Mouse (Mus musculus) myocyte (in vitro differentiated cells): ENCODE measurements at regions not wholly inside any gene's neighbourhood (a gene's known extent, or its start where the extent isn't known, plus 50 kb on each side); places are given as distances from the start of the nearest gene placed in this dataset.
A peak's percentile ranks its signal among the peaks of the same experiment; 100 is the strongest.

ENCODE experiments used
- H3K27me3 ChIP-seq: one replicate; pipeline ENCODE4 v1.6.1; 2011; ENCODE audit not compliant: control insufficient read depth, insufficient read depth, insufficient read length
- H3K36me3 ChIP-seq: one replicate; pipeline ENCODE4 v1.6.1; 2011; ENCODE audit not compliant: control insufficient read depth, insufficient read depth
- H3K4me2 ChIP-seq: one replicate; pipeline ENCODE4 v1.6.1; 2011; ENCODE audit warnings: low read depth, control low read depth
- H3K4me3 ChIP-seq: one replicate; pipeline ENCODE4 v1.5.1; 2011; ENCODE audit warnings: mild to moderate bottlenecking, control low read depth, moderate library complexity
- H3K79me2 ChIP-seq: one replicate; pipeline ENCODE4 v1.6.1; 2011; ENCODE audit not compliant: control insufficient read depth, insufficient read depth
- H3ac ChIP-seq: one replicate; pipeline ENCODE4 v1.6.1; 2011; ENCODE audit not compliant: control insufficient read depth, insufficient read length
- CEBPB ChIP-seq: IDR thresholded peaks from 2 replicates; pipeline ENCODE4 v1.6.1; 2011; ENCODE audit warnings: mild to moderate bottlenecking, moderate library complexity; ENCODE audit not compliant: poor library complexity, insufficient read depth, severe bottlenecking
- E2F4 ChIP-seq: IDR thresholded peaks from one replicate; pipeline ENCODE4 v1.6.1; 2011; ENCODE audit warnings: mild to moderate bottlenecking, control low read depth, moderate library complexity; ENCODE audit not compliant: insufficient read depth
- MAX ChIP-seq: IDR thresholded peaks from one replicate; pipeline ENCODE4 v1.6.1; 2011; ENCODE audit warnings: low read depth, mild to moderate bottlenecking, control low read depth
- MYOD1 ChIP-seq, 3 experiments: IDR thresholded peaks; one replicate each; pipeline ENCODE4 v1.6.1; 2011; ENCODE audit warnings: control low read depth in 2 of 3, low read depth in 2 of 3, mild to moderate bottlenecking in 2 of 3, moderate library complexity in 1 of 3; ENCODE audit not compliant: insufficient read length in 2 of 3, control insufficient read depth in 1 of 3
- MYOG ChIP-seq, 3 experiments: IDR thresholded peaks; one replicate each; pipeline ENCODE4 v1.6.1; 2011; ENCODE audit warnings: control low read depth in 2 of 3, low read depth in 2 of 3, mild to moderate bottlenecking in 2 of 3; ENCODE audit not compliant: insufficient read length in 2 of 3, control insufficient read depth in 1 of 3, insufficient read depth in 1 of 3
- POLR2A ChIP-seq: IDR thresholded peaks from one replicate; pipeline ENCODE4 v1.6.1; 2011; ENCODE audit warnings: low read depth, mild to moderate bottlenecking, control low read depth, moderate library complexity; ENCODE audit not compliant: insufficient read length
- POLR2AphosphoS2 ChIP-seq: IDR thresholded peaks from one replicate; pipeline ENCODE4 v1.6.1; 2011; ENCODE audit warnings: low read depth, control low read depth; ENCODE audit not compliant: insufficient read length
- REST ChIP-seq: IDR thresholded peaks from one replicate; pipeline ENCODE4 v1.6.1; 2011; ENCODE audit warnings: mild to moderate bottlenecking, control low read depth, moderate library complexity; ENCODE audit not compliant: insufficient read depth, insufficient read length
- SRF ChIP-seq: IDR thresholded peaks from one replicate; pipeline ENCODE4 v1.6.1; 2011; ENCODE audit warnings: low read depth; ENCODE audit not compliant: control insufficient read depth, insufficient read length
- TCF12 ChIP-seq: IDR thresholded peaks from one replicate; pipeline ENCODE4 v1.6.1; 2011; ENCODE audit warnings: mild to moderate bottlenecking, control low read depth; ENCODE audit not compliant: poor library complexity, insufficient read depth, severe bottlenecking
- TCF3 ChIP-seq: IDR thresholded peaks from one replicate; pipeline ENCODE4 v1.6.1; 2011; ENCODE audit warnings: low read depth, control low read depth; ENCODE audit not compliant: insufficient read length
- USF1 ChIP-seq: IDR thresholded peaks from one replicate; pipeline ENCODE4 v1.6.1; 2011; ENCODE audit warnings: low read depth, mild to moderate bottlenecking, control low read depth, moderate library complexity

DNA sequence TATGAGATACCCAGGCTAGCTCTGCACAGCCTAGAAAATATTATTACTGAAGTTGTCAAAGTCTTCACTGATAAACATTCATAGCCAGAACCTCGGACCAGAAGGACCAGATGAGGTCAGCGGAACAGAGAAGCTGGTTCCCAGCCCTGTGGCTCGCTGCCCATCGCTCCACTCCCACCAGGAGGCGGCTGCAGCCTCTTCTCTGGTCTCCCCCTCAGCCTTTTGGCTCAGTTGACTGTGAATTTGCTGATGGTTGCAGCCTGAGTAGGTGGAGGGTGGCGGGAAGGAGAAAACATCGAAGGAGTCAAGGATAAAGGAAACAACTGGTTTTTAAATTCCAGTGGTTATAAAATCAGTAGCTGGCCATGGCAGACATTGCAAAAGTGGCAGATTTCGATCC lies 221.7 kb upstream of the Klf3 start:
- Histone ChIP-seq H3K79me2 (no peaks in the 10 kb centered on the region), H3ac (no peak overlapping the region), H3K4me2 (no peak overlapping the region), H3K27me3 (no peaks in the 10 kb centered on the region), H3K36me3 (no peaks in the 10 kb centered on the region), H3K4me3 (no peak overlapping the region)
- TF ChIP-seq SRF (no peak), MYOG (IDR thresholded peaks at IDR 0.05; ENCODE audit: control insufficient read depth in 1 of 3, insufficient read depth in 1 of 3, insufficient read length in 2 of 3, low read depth in 2 of 3) (no peak), MYOD1 (IDR thresholded peaks at IDR 0.05; ENCODE audit: control insufficient read depth in 1 of 3, insufficient read length in 2 of 3, low read depth in 2 of 3) (no peak), CEBPB (no peak), TCF12 (no peak), REST (no peak)

DNA sequence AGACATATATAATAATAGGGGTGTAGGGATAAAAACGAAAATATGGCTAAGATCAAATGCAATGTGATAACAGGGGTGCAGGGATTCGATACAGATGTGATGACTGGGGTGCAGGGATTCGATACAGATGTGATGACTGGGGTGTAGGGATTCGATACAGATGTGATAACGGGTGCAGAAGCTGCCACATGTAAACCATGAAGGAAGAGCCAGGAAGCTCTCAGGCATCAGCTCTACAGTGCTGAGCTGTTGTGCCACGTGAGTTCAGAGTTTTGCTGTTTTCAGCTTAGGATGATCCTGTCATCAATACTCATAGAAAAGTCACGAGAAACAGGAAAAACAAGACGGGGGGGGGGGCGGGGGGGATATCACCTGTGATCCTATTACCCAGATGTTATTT lies 221.2 kb upstream of the Klf3 start:
- H3ac ChIP-seq = no peak overlapping the region
- no peak overlapping the region for H3K4me3 ChIP-seq
- H3K36me3 ChIP-seq = no peaks in the 10 kb centered on the region
- no peak for TF ChIP-seq POLR2AphosphoS2
- no peak overlapping the region for H3K4me2 ChIP-seq
- H3K27me3 ChIP-seq = no peaks in the 10 kb centered on the region
- H3K79me2 ChIP-seq = no peaks in the 10 kb centered on the region

DNA sequence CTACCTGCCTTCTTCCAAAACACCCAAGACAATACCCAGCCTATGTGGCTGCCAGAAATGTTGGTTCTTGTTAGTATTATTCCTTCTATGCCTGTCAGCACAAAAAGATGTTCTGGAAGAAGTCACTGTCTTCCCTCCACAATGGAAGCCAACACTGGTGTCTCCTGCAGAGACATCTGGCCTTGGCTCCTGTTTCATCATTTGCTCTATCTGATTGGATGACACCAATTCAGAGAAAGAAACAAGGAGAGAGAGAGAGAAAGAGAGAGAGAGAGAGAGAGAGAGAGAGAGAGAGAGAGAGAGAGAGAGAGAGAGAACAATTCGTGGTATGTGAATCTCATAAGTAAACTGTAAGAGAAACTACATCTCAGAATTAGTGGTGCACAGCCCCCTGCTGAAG lies 218.9 kb upstream of the Klf3 start:
- no peak for TF ChIP-seq USF1
- no peak for TF ChIP-seq TCF12
- no peak for TF ChIP-seq MYOD1 (IDR thresholded peaks at IDR 0.05; ENCODE audit: control insufficient read depth in 1 of 3, insufficient read length in 2 of 3, low read depth in 2 of 3)
- no peak for TF ChIP-seq POLR2A
- TF ChIP-seq MYOG (IDR thresholded peaks at IDR 0.05; ENCODE audit: control insufficient read depth in 1 of 3, insufficient read depth in 1 of 3, insufficient read length in 2 of 3, low read depth in 2 of 3) = no peak
- no peak for TF ChIP-seq TCF3
- no peak for TF ChIP-seq POLR2AphosphoS2
- TF ChIP-seq E2F4 = no peak
- no peak overlapping the region for H3K4me3 ChIP-seq
- H3K36me3 ChIP-seq = no peaks in the 10 kb centered on the region
- no peak overlapping the region for H3K4me2 ChIP-seq
- no peaks in the 10 kb centered on the region for H3K27me3 ChIP-seq
- no peak overlapping the region for H3ac ChIP-seq
- H3K79me2 ChIP-seq = no peaks in the 10 kb centered on the region

DNA sequence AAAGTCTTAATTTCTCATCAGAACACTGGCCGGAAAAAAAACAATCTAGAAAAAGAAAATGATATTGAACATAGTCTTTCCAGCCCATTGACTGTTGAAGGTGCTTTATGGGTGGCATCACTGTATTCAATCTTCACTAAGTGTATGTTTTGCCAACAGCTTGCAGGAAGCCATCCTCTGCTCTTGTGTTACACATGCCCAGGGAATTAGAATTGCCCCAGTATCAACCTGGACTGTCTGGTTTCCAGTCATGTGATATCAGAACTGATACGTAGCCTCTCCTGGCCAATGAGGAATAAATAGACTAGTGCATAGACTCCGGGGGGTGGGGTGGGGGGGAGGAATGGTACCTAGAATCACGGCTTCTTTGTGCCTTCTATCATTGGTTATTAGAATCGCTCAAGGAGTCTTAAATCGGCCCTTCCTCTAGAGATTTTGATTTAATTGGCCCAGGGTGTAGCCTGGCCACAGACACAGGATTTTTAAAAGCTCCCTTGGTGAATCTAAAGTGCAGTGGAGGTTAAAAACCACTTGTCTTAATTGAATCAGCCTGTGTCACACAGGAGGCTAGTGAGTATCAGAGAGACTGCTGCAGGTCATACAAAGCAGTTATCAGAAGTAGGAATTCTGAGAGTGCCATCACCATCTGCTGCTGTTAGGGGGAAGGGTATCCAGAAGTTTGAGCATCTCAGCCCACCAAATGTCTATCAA lies 218.0 kb upstream of the Klf3 start:
- Histone ChIP-seq H3K4me3 (no peak overlapping the region), H3K36me3 (no peaks in the 10 kb centered on the region), H3K79me2 (no peaks in the 10 kb centered on the region), H3ac (no peak overlapping the region), H3K4me2 (no peak overlapping the region), H3K27me3 (no peaks in the 10 kb centered on the region)
- TF ChIP-seq TCF12 = no peak
- TF ChIP-seq POLR2AphosphoS2 = no peak
- no peak for TF ChIP-seq TCF3

DNA sequence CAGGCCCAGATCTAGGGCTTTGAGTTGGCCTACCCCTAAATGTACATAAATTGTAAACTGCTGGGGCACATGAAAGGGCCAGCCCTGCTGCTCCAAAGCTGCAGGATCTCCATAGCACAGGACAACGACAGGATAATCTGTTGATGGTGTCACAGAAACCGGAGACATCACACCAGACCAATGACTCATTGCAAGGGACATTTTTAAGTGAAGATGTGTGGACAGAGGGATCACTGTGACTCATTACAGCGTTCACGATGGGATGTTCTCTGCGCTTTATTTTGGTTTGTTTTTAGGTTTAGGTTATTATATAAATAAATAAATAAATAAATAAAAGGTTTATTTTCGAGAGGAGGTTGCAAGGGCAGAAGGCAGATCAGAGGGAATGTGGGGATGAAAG lies 216.9 kb upstream of the Klf3 start:
- H3K36me3 ChIP-seq = no peaks in the 10 kb centered on the region
- H3ac ChIP-seq = no peak overlapping the region
- no peaks in the 10 kb centered on the region for H3K79me2 ChIP-seq
- H3K4me2 ChIP-seq = peak overlapping the region; percentile 40
- H3K4me3 ChIP-seq = no peak overlapping the region
- no peak for TF ChIP-seq SRF
- no peak for TF ChIP-seq USF1
- H3K27me3 ChIP-seq = no peaks in the 10 kb centered on the region

DNA sequence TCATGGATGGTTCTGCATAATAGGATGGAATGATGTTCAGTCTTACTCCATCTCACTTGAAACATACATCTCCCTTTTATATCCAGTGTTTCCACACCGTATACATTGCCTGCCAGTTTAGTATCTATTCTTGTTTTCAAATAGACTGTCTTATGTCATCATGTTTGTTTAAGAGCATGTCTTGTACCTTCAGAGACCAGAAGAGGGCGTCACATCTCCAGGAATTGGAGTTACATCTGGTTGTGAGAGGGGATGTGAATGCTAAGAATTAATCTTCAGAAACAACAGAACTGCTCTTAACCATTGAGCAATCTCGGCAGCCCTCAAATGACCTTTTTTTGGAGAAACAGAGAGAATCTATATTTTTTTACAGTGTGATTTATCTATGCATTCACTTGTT lies 216.3 kb upstream of the Klf3 start:
- Histone ChIP-seq H3K36me3 (no peaks in the 10 kb centered on the region), H3K27me3 (no peaks in the 10 kb centered on the region), H3K4me3 (no peak overlapping the region), H3K4me2 (no peak overlapping the region), H3ac (no peak overlapping the region), H3K79me2 (no peaks in the 10 kb centered on the region)
- no peak for TF ChIP-seq MAX
- no peak for TF ChIP-seq MYOG (IDR thresholded peaks at IDR 0.05; ENCODE audit: control insufficient read depth in 1 of 3, insufficient read depth in 1 of 3, insufficient read length in 2 of 3, low read depth in 2 of 3)
- TF ChIP-seq CEBPB = no peak
- TF ChIP-seq E2F4 = no peak
- no peak for TF ChIP-seq TCF3
- no peak for TF ChIP-seq TCF12
- no peak for TF ChIP-seq SRF
- TF ChIP-seq POLR2A = no peak
- no peak for TF ChIP-seq REST
